Mouse (Mus musculus) mature B cell (primary cell): ENCODE results near the gene Rbp1.

Experiments
- in situ Hi-C: fragments of 300-500 bp; cut with MboI; formaldehyde crosslinking; loops from 2 replicates; pipeline ENCODE4 v1.14.3; 2019

The Rbp1 gene

GRCm38 (mm10) chr9:98422656-98423055, at the start of gene Rbp1:
Gene Rbp1, plus strand, starts transcription at chr9:98422961.
- in situ Hi-C loops = no loop called here

GRCm38 (mm10) chr9:98373358-98373757, 49.4 kb upstream of the Rbp1 start:
- in situ Hi-C loops = no loop called here

GRCm38 (mm10) chr9:98374897-98375296, 47.9 kb upstream of the Rbp1 start:
- in situ Hi-C loops = no loop called here

GRCm38 (mm10) chr9:98375329-98376170, 47.2 kb upstream of the Rbp1 start:
- in situ Hi-C loops = no loop called here

- in situ Hi-C loops = no loop called here
These were observed 43.0 kb upstream of the Rbp1 start for GRCm38 (mm10) chr9:98379736-98380135.

GRCm38 (mm10) chr9:98380593-98380992, 42.2 kb upstream of the Rbp1 start:
- in situ Hi-C loops = no loop called here

- in situ Hi-C loops = no loop called here
These were observed 34.8 kb upstream of the Rbp1 start for GRCm38 (mm10) chr9:98387741-98388632.

GRCm38 (mm10) chr9:98388633-98388965, 34.2 kb upstream of the Rbp1 start:
- in situ Hi-C loops = no loop called here

GRCm38 (mm10) chr9:98393496-98393895, 29.3 kb upstream of the Rbp1 start:
- in situ Hi-C loops = no loop called here

GRCm38 (mm10) chr9:98397211-98397610, 25.6 kb upstream of the Rbp1 start:
- in situ Hi-C loops = no loop called here

GRCm38 (mm10) chr9:98397866-98398265, 24.9 kb upstream of the Rbp1 start:
- in situ Hi-C loops = no loop called here

- in situ Hi-C loops = no loop called here
These were observed 22.4 kb upstream of the Rbp1 start for GRCm38 (mm10) chr9:98400185-98400894.

GRCm38 (mm10) chr9:98401611-98402010, 21.1 kb upstream of the Rbp1 start:
- in situ Hi-C loops = no loop called here

GRCm38 (mm10) chr9:98407771-98408170, 15.0 kb upstream of the Rbp1 start:
- in situ Hi-C loops = no loop called here

- in situ Hi-C loops = no loop called here
These were observed 13.6 kb upstream of the Rbp1 start for GRCm38 (mm10) chr9:98409137-98409536.

- in situ Hi-C loops = no loop called here
These were observed 7.3 kb upstream of the Rbp1 start for GRCm38 (mm10) chr9:98415427-98415826.

GRCm38 (mm10) chr9:98417919-98418318, 4.8 kb upstream of the Rbp1 start:
- in situ Hi-C loops = no loop called here

GRCm38 (mm10) chr9:98418346-98418745, 4.4 kb upstream of the Rbp1 start:
- in situ Hi-C loops = no loop called here

GRCm38 (mm10) chr9:98420666-98421065, 2.1 kb upstream of the Rbp1 start:
- in situ Hi-C loops = no loop called here

GRCm38 (mm10) chr9:98421903-98422302, 858 bp upstream of the Rbp1 start:
- in situ Hi-C loops = no loop called here

- in situ Hi-C loops = no loop called here
These were observed 930 bp downstream of the Rbp1 start for GRCm38 (mm10) chr9:98423691-98424090.

GRCm38 (mm10) chr9:98424291-98424690, 1.5 kb downstream of the Rbp1 start:
- in situ Hi-C loops = no loop called here
